Mouse (Mus musculus) retina, embryonic 14.5 days (tissue): ENCODE measurements around the gene Cacna1e.

Experiments used
- DNase-seq: peaks from one replicate; pipeline ENCODE4 v3.0.0-alpha.2; 2015; ENCODE audit warnings: low spot score

Gene Cacna1e

DNA sequence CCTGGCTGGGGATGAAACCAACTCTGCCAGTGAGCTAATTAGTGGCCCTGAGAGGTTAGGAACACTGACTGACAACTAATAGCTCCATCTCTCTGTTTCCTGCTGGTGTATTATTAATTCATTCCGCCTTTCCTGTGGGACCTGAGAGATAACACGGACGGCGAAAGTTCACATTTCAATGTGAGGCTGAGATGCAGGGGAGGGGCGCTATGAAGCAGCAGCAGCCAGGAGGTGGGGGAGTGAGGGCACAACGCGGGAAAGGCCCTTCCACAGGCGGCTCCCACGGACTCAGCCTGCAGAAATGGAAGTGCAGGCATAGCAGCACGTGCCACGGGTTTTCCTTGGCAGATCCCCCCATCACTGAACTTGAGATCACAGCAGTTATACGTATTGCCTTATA is 99.4 kb downstream of the Cacna1e start:
- DNase-seq, result no peak

DNA sequence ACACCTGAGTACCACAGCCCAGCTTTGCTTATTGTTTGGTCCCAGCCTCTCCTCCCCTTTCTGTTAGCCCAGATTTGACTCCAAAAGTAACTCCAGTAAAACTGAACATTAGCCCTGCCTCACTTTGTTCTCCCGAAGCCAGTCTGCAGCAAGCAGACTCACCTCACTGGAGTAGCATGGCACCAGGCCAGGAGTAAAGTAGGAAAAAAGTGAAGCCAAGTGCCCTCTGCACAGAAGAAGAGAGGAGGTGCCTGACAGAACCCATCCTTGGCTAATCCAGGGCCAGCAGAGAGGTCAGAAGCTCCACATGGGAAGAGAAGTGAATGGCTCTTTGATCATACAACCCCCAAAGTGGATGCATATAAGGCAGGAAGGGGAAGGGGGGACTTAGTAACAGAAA is 100.8 kb downstream of the Cacna1e start:
- DNase-seq, result no peak

- DNase-seq, result no peak
Observed at GRCm38 (mm10) chr1:154779908-154780514, 104.3 kb downstream of the Cacna1e start.

DNA sequence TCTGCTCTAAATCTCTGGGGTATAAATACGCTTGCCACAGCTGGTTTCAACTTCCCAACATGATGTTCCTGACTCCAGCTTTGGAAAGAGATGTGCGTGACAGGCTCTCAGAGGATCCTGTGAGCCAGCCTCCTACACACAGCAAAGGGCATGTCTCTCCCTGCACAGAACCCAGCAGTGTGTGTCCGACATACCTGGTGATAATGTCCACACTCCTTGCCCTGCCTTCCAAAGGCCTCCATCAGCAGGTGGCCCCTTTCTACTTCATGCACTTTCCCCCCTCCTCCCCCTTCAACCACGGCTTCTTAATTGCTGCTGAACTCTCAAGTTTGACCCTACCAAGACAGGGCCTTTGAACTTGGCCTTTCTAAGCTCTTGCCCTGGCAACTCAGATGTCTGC is 108.0 kb downstream of the Cacna1e start:
- no peak for DNase-seq

DNA sequence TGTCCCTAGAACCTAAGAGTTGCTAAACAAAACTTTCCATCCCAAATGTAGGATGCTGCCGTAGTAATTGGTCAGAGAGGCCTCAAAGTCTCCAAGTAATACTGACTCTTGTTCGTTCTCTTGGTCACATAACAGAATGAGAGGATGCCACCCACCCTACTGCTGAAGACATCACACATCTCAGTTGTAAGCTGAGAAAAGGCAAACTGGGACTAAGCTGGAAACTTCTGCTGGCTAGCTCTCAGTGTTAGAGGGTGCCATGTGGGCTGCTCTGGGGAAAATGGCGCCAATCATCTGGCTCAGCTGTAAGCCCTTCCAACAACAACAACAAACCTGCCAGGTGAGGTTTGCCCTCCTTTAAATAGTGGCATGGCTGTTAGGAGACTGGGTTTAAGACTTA is 109.8 kb downstream of the Cacna1e start:
- no peak for DNase-seq

- no peak for DNase-seq
Observed at GRCm38 (mm10) chr1:154771111-154771510, 113.2 kb downstream of the Cacna1e start.

DNA sequence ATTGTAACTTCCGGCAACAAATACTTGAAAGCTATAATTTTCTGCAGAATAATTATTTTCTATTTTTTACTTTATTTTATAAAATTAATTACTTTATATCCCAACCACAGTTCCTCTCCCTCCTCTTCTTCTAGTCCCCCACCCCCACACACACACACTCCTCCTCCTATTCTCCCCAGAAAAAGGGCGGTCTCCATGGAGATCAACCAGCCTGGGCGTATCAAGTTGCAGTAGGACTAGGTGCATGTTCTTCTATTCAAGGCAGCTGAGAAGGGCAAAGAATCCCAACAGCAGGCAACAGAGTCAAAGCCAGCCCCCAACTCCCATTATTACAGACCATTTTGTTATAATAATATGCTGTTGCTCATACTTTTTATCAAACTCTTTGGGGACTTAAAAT is 113.8 kb downstream of the Cacna1e start:
- no peak for DNase-seq

- no peak for DNase-seq
Observed at GRCm38 (mm10) chr1:154763132-154763531, 121.2 kb downstream of the Cacna1e start.

DNA sequence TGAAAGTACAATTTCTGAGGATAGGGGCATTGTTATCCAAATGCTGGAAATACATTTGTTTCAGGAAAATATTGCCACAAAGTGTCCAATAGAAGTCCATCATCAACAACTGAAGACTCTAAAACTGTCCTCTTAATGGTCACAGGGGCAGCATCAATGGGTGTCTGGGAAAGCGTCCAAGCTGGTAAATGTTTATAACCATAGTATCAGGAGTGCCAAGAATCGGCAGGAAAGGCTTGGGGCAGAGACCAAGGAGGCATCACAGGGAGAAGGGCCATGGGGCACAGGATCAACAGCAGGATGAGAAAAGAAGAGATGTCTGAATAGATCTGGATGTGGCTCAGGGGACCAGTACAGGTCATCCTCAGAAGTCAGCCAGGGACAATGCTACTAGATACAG is 132.2 kb downstream of the Cacna1e start:
- no peak for DNase-seq

DNA sequence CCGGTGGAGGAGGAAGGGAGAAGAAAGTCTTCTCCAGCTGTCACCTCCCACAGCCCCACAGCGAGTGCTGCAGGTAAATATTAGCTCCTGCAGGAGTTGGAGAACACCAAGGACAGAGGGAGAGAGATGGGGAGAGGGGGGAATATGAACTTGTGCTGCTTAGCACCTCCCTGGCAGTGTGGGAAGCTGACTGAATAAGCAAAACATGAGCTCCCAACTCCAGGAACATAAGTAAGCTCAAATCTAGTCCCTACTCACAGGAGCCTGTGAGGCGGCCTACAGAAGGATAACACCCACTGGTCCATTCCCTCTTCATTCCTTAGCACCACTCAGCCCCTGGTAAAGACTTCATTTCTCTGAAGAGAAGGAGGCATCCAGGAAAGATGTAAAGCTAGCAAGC is 135.8 kb downstream of the Cacna1e start:
- no peak for DNase-seq

GRCm38 (mm10) chr1:154745241-154745640 is 139.1 kb downstream of the Cacna1e start:
- DNase-seq, result no peak

DNA sequence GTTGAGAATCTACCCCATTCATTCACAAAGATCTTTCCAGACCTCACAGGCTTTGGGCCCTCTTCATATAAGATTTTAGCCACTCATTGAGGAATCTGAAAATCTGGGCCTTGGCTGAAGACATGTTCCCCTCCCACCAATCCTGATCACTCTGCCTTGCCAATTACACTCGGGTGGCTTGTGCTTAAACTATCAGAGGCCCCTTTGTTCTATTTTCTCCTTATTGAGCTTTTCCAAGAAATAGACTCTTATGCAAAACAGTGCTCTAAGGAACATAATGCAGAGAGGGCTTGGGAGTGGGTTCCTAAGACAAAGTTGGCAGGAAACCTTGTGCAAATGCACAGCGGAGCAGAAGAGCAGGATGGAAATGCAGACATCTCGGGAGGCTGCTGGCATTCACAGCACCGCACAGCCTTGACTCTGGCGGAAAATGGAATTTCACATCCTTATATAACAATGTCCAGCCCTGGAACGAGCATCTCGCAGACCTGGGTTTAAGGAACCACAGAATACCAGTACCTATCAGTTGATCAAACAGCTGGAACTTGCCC is 153.8 kb downstream of the Cacna1e start:
- DNase-seq, result no peak

DNA sequence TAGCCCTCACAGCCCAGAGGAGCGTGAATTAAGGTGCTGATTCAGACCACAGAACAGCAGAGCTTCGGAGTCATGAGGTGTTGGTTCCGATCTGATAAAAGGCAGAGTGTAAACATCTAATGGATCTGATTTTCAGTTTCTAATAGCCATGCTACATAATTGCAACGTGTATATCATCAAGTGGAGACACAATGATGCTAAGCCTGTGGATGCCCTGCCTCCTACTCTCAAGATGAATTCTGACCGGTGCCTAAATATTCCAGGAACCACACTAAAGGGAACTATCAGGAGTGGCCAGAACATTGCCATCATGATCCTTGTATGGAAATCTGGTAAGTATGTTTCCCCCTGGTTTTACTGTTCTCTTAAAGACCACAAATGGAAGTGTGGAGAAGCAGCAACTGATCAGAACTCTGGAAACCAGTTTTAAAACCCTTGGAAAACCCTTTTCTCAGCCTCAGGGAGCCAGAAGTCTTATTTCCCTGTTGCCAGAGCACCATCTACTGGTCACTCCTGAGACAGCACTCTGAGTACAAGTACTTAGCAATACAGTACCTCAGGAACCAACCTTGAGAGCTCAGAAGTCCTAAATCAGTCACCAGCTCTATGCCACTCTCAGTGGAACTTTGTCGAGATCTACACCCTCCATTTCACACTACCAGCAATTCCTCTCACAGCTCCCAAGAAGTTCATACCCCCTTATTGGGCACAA is 154.9 kb downstream of the Cacna1e start:
- peak; percentile 94 for DNase-seq

DNA sequence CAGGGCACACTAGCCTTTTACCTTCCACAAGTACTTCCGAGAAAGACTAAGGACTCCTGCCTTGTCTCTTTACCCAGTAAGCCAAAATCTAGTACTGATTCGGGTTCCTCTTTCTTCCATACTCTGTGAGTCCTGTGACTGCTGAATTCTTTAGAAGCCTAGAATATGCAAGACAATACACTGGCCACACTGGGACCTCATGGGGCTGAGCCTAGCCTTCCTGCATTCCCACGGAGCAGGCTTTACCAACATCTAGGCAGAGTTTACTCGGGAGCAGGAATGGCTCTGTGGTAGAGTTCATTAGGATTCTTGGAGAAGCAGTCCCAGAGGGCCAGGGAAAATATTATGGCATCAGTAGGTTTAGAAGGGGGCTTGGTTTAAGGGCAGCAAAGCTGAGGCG is 155.6 kb downstream of the Cacna1e start:
- DNase-seq, result no peak

DNA sequence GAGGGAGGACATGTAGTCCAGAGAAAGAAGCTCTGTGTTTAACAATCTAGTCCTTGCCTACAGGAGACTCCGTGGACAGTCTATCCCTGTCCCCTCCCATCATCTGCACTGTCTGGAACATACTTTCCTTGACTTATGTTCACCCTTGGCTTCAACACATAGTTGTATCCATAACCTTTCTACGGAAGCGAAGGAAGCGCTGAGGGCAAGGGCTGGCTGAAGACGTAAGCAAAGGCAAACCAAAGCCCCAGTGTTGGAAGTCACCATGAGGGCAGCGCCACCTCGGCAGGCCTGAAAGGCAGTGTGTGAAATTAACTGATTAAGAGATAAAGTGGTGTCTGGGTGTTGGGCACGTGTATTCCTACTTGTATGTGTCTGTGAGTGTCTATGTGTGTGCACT is 156.6 kb downstream of the Cacna1e start:
- DNase-seq, result no peak

DNA sequence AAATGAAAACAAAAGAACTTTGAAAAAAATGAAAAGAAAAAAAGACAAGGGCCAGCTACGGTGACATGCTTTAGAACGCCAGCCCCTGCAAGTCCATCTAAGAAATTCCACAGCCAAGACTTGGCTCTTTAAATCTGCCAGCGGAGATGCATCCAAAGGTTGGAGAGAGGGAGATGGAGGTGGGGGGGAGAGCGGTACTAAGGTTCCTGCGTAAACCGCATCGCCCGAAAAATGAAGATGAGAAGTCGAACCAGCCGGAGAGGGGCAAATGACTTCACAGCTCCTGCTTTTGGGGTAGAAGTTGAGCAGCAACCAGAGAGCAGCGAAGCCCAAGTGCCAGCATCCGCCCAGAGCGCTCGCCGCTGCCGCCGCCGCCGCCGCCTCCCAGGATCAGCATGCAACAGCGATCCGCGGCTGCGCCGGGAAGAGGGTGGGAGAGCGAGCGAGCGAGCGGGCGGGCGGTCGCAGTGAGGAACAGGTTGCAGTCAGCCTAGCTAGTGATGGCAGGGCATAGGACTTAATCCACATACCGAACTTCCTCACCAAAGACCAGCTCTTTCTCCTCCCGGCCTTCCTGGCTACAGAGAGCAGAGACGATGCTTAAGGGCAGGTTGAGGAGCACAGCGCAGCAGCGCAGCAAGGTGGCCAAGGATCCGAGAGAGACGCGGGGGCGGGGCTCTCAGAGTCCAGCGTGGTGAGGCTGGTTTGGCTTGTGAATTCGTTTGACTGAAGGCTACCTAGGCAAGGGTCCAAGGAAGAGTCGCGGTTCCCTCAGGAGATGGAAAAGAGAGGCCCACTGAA is 157.7 kb downstream of the Cacna1e start:
- peak; percentile 71 for DNase-seq

DNA sequence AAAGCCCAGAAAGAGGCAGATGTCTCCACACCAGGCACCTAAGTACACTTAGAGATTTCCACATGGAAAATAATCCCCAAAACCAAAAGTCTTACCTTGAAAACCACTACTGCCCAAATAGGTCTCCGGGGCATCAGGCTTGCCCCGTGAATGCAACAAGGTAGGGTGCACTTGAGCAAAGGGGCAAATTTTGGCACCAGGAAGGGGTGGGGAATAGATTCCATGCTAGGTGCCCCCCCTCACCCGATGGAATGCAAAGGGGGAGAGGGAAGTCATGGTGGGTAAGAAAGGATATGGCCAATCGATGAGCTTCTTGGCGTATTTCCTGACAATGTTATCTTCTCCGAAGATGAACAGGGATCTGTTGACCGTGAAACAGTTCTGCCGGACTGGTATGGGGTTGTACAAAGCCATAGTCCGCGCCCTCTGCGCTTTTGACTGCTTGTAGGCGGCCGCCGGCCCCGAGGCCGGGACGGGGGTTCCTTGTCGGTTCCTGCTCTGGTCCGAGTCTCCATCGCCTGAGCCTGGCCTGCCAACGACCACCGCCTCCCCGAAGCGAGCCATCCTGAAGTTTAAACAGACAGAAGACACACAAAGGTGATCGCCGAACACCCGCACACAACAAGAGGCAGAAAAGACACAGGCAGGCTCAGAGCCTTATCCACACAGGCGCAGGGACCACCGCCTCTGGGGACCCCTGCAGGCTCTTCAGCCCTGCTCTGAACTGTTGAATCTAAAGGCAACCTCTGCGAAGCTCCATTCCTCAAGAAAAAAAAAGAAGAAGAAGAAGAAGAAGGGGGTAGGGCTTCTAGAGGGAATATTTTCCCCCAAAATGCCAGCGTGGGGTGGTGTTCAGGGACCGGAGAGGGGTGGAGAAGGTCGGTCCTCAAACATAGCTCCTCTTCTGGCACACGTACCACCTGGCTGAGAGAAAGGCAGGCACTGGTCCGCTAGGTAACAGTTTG is 158.7 kb downstream of the Cacna1e start:
- DNase-seq, result peak; percentile 41

DNA sequence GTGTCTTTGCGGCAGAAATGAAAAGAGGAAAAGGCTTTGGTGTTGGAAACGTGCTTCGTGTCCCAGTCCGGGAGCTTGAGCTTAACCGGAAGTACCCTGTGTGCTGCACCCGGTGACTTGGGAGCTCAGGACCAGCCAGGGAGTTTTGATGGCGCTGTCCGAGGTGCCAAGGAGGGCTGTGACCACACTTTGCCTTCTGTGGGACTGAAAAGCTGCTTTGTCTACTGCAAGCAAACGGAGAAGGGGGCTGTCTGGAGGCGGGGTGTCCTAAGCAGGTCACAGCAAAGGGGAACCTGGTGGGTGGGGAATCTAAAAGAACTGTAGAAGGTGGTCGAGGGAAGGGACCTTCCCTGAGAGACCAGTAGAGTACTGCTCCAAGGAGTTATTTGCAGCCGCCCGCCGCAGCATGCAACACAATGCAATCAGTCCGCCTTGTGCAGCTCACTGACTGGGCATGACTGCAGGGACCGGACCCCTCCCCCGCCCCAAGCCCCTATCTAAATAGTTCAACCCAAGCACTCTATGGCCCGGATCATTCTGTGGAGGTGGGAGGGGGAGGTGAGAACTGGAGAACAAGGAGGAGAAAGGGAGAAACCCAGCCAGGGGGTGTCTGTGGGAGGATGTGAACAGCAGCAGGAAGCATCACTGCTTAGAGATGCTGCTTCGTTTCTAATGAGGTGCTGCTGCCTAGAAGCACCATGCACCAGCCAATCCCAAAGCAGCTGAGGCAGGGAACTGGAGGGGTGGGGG is 160.6 kb downstream of the Cacna1e start:
- peak; percentile 61 for DNase-seq

GRCm38 (mm10) chr1:154723078-154723477 is 161.2 kb downstream of the Cacna1e start:
- DNase-seq, result peak; percentile 47

DNA sequence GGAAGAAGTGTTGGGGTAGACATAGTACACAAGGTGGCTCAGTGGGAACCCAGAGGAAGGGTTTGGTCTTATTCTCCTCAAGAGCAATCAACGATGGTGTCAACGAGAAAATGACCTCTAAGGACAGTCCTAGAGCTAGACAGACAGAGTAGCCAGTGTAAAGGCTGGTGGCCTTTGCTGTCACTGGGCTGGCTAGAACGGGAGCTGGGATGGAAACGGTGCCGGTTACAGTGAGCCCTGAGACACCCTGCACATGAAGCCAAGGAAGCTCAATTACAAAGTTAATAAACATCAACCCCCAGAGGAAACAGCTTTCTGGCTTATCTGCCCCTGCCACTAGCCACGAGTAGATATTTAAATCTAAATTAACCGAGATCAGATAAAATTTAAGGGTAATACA is 168.7 kb downstream of the Cacna1e start:
- no peak for DNase-seq

GRCm38 (mm10) chr1:154712747-154713146 is 171.6 kb downstream of the Cacna1e start:
- no peak for DNase-seq
